Mouse (Mus musculus) liver, embryonic 14.5 days (tissue): Measurements from ENCODE around the gene Zic4.

ENCODE experiments used
- CTCF ChIP-seq: IDR thresholded peaks from 2 replicates; pipeline ENCODE4 v1.5.1; 2016; ENCODE audit warnings: antibody characterized with exemption, low read depth, control low read depth
- EP300 ChIP-seq: IDR thresholded peaks from 2 replicates; pipeline ENCODE4 v1.6.1; 2016; ENCODE audit warnings: antibody characterized with exemption, low read depth

DNA sequence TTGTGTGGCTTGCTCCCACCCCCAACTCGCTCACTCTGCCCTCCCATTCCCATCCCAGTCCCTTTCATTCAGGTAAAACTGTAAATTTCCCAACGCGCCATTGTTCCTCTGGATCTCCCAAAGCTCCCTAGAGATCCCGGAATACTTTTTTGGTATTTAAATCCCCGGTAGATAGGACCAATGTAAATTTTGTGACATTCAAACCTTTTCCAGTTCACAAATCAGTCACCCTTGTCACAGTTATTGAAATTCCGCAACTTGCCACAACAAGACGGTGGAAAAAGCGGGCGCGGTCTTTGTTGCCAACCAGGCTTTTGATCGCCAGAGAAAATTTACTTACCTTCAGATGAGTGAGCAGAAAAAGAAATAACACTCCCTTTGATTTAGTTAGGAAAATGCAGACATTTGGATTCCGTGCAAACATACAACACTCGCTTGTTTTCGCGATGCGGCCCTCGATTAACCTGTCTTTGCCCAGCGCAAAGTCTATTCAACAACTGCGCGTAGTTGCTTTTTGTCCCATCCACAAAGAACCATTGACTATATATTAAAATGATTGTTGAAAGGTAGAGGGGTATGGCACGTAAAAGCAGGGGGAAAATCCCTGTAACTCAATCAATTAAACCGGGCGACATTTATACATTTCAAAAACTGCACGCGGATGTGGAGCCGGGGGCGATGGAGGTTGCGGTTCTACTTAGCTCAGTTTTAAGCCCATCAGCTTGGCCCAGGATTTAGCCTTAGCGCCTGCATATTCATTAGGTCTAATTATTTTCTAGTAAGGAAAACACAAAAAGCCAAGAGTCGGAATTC lies 5.0 kb downstream of the Zic4 start:
- TF ChIP-seq EP300 (no peak), CTCF (no peak)
